Mouse (Mus musculus): ENCODE results near the gene Tenm1.

DNA sequence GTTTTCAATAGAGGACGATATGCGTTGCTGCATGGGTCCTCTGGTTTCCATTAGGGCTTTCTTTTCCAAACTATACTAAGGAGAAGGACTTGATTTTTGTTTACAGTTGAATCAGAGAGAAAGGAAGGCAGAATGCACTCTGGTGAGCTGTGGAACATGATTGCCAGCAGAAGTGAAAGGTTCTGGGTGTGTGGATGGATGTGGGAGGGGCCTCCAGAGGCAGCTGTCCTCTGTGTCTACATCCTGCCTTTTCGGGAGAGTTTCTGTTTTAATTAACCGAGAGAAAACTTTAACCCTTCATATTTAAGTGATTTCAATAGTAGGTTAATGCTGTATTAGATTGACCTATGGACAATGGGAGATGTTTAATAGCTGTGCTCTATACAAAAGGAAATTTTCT is 880.4 kb downstream of the Tenm1 start:
- TF ChIP-seq CTCF (IDR thresholded peaks at IDR 0.05; ENCODE audit: low read depth) (no peak), EP300 (IDR thresholded peaks at IDR 0.05; ENCODE audit: low read depth) (no peak)
